Mouse (Mus musculus): ENCODE results near the gene Asb4. TPM values are rescaled to one million over a fixed set of nuclear protein-coding genes. Genes with fewer than 3 reads are reported as not detected.

Gene Asb4
- total RNA-seq (2023) = not detected

GRCm38 (mm10) chr6:5383336-5384177 lies at the start of gene Asb4:
TSS of gene Asb4 (plus strand) at chr6:5383386.

Other genes with a start within 250 kb of the Asb4 start
- gene Pon1, start 189.4 kb upstream of the Asb4 start, total RNA-seq (2023) = not detected
- gene Pon3, start 127.1 kb upstream of the Asb4 start, total RNA-seq (2023) = 1 to 10 TPM; 1.8 to 4.0 TPM
- gene Pon2, start 84.9 kb upstream of the Asb4 start, total RNA-seq (2023) = 10 to 100 TPM; 27.9 to 36.5 TPM
- not detected for gene Pdk4, start 112.9 kb downstream of the Asb4 start, total RNA-seq (2023)